Mouse (Mus musculus): Measurements from ENCODE around the gene Numa1.

GRCm38 (mm10) chr7:101936996-101937395 is 3.1 kb downstream of the Numa1 start:
- TF ChIP-seq EP300 (optimal IDR thresholded peaks at IDR 0.05) (no peak), CTCF (IDR thresholded peaks at IDR 0.05; ENCODE audit: low read depth) (no peak)

Measured in stomach, postnatal 0 days (tissue).